Mouse (Mus musculus) kidney, embryonic 16.5 days (tissue): ENCODE measurements at regions not wholly inside any gene's neighbourhood (a gene's known extent, or its start where the extent isn't known, plus 50 kb on each side); places are given as distances from the start of the nearest gene placed in this dataset.

ENCODE experiments used
- ATAC-seq: fragments of 200-750 bp; cut with Nextera tagmentation; 2 replicates; pipeline ENCODE4 v1.8.0; 2017; ENCODE audit warnings: moderate TSS enrichment; ENCODE audit not compliant: low FRiP score, low TSS enrichment
- H3K27ac ChIP-seq: fragments of 300-500 bp; sonication (generic); 2 replicates; pipeline ENCODE4 v1.5.1; 2014; ENCODE audit warnings: low read length
- H3K27me3 ChIP-seq: fragments of 300-500 bp; sonication (generic); 2 replicates; pipeline ENCODE4 v1.6.1; 2014; ENCODE audit warnings: low read length, control low read depth, mixed read lengths; ENCODE audit not compliant: insufficient read depth
- H3K36me3 ChIP-seq: fragments of 300-500 bp; sonication (generic); 2 replicates; pipeline ENCODE4 v1.6.1; 2014; ENCODE audit warnings: low read length, control low read depth, mixed read lengths; ENCODE audit not compliant: insufficient read depth
- H3K4me1 ChIP-seq: fragments of 300-500 bp; sonication (generic); 2 replicates; pipeline ENCODE4 v1.6.1; 2014; ENCODE audit warnings: low read length, control low read depth, mixed read lengths; ENCODE audit not compliant: insufficient read depth
- H3K4me2 ChIP-seq: fragments of 300-500 bp; sonication (generic); replicated peaks from 2 replicates; pipeline ENCODE4 v1.6.1; 2014; ENCODE audit warnings: low read depth, low read length
- H3K4me3 ChIP-seq: fragments of 300-500 bp; sonication (generic); 2 replicates; pipeline ENCODE4 v1.5.1; 2014; ENCODE audit warnings: mild to moderate bottlenecking, low read length
- H3K9ac ChIP-seq: fragments of 300-500 bp; sonication (generic); replicated peaks from 2 replicates; pipeline ENCODE4 v1.6.1; 2014; ENCODE audit warnings: low read length
- H3K9me3 ChIP-seq: fragments of 300-500 bp; sonication (generic); 2 replicates; pipeline ENCODE4 v1.6.1; 2016; ENCODE audit warnings: low read length, control low read depth
- WGBS: fragments of 180-500 bp; shearing (Covaris S2); extraction: QIAGEN DNeasy Blood & Tissue Kit; methylation state at CpG from one replicate; pipeline ENCODE4 v1.1.7; 2014; 5-methylcytosine and 5-hydroxymethylcytosine counted together

DNA sequence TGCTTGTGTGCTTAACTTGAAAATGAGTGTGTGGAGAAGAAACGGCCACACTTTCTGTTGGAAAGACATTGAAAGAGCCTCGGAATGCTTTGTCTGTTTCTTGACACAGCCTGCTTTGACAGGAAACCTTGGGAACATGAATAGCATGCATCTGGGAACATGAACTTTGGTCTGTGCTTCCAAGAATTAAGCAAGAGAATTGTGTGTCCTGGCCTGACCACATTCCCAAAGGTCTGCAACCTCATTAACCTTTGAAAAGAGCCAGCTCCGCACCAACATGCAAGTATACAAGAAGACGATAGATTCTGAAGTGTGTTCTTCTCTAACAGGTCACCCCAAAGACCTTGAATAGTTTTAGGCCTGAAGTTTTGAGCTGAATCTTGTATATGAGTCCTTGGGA is 309.7 kb upstream of the Fam92a start:
- Histone ChIP-seq H3K9ac (no peak overlapping the region), H3K27me3 (no peaks in the 10 kb centered on the region), H3K4me1 (no peaks in the 10 kb centered on the region), H3K4me3 (no peak overlapping the region), H3K9me3 (no peaks in the 10 kb centered on the region), H3K27ac (no peak overlapping the region), H3K36me3 (no peaks in the 10 kb centered on the region), H3K4me2 (no peak overlapping the region)
- ATAC-seq = no peak
- WGBS = 70% methylated on average over 4 of the region's 4 CpGs

DNA sequence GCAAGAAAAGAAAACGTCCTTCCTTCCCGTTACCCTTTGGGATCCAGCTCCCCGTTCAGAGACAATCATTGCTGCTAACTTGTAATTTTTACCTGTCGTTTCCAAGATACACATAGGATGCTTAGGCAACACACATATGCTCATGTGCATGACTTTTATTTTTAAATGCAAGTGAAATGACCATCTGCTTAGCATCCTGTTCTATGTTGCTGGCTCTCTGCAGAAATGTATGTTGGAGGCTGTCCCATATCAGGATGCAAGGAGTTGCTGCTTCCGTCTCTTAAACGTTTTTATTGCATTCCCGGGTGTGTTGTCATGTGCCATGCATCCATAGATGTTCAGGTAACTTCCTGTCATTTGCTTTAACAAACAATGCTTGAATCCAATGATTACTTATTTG is 304.9 kb upstream of the Fam92a start:
- WGBS = 82% methylated on average over 7 of the region's 7 CpGs

DNA sequence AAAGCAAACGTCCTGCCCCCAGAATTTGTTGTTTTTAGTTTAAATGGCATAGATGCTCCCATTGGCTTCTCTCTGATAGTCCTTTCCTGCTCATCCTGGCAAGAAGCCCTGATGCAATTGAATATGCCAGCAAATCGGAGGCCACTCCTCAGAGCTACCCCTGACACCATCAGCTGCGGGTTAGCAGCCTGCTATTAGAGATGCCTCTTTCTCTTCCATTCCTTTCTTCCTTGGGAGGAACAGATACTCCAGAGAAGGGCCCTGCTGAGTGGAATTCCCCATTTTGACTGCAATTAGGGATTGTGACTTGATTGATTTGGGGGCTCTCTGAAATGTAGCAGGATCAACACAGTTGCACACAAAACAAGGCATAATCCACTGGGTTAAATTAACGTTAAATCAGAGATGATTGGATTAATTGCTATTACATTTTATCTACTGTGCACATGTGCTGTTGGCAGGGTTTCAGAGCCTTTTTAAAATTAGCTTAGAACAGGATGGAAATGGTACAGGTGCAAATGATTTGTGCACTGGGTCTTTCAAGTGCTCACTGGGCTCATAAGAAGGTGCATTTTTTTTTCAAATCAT is 303.3 kb upstream of the Fam92a start:
- 64% methylated on average over 4 of the region's 4 CpGs for WGBS
- H3K9ac ChIP-seq = no peak overlapping the region

More for the DNA sequence above, 304.9 kb upstream of the Fam92a start:
- Histone ChIP-seq H3K4me2 (no peak overlapping the region), H3K4me3 (no peak overlapping the region), H3K36me3 (no peaks in the 10 kb centered on the region), H3K27ac (no peak overlapping the region), H3K4me1 (no peaks in the 10 kb centered on the region), H3K9me3 (no peaks in the 10 kb centered on the region), H3K27me3 (no peaks in the 10 kb centered on the region), H3K9ac (no peak overlapping the region)
- ATAC-seq = no peak

DNA sequence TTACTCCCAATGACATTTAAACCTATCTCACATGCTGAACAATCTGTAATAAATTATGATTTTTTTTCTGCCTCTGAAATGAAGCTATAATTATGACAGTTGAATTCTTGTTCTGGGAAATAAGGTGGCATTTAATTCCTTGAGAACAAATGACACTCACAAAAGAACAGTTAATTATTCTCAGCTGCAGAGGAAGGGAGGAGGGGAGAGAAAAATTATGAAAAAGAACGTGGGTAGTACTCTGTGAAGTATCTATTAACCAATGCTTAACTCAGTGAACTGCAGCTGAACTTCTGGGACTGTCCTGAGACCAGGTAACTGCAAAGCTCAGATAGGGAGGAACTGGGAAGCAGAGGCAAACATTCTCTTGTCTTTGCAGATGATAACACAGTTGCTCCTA is 302.6 kb upstream of the Fam92a start:
- no peak overlapping the region for H3K4me2 ChIP-seq
- H3K9me3 ChIP-seq = no peaks in the 10 kb centered on the region
- WGBS = 22% methylated on average over 1 of the region's 1 CpGs
- no peak overlapping the region for H3K9ac ChIP-seq
- no peak overlapping the region for H3K27ac ChIP-seq
- no peaks in the 10 kb centered on the region for H3K36me3 ChIP-seq
- ATAC-seq = no peak
- H3K4me1 ChIP-seq = no peaks in the 10 kb centered on the region
- no peak overlapping the region for H3K4me3 ChIP-seq
- no peaks in the 10 kb centered on the region for H3K27me3 ChIP-seq

More for the DNA sequence above, 303.3 kb upstream of the Fam92a start:
- Histone ChIP-seq H3K27ac (no peak overlapping the region), H3K4me1 (no peaks in the 10 kb centered on the region), H3K36me3 (no peaks in the 10 kb centered on the region), H3K4me3 (no peak overlapping the region), H3K4me2 (no peak overlapping the region), H3K9me3 (no peaks in the 10 kb centered on the region), H3K27me3 (no peaks in the 10 kb centered on the region)
- no peak for ATAC-seq

GRCm38 (mm10) chr4:12461701-12462100 is 289.9 kb upstream of the Fam92a start:
- H3K27me3 ChIP-seq = no peaks in the 10 kb centered on the region
- no peak overlapping the region for H3K4me2 ChIP-seq
- no peak overlapping the region for H3K27ac ChIP-seq
- WGBS = 75% methylated on average over 2 of the region's 2 CpGs
- no peaks in the 10 kb centered on the region for H3K9me3 ChIP-seq
- H3K4me3 ChIP-seq = no peak overlapping the region
- H3K4me1 ChIP-seq = 0 out of 2 replicates have a peak, but pooled peaks cover 2% of the 10 kb centered on the region
- H3K9ac ChIP-seq = no peak overlapping the region
- H3K36me3 ChIP-seq = no peaks in the 10 kb centered on the region
- no peak for ATAC-seq

GRCm38 (mm10) chr4:12461251-12461650 is 289.4 kb upstream of the Fam92a start:
- H3K36me3 ChIP-seq = no peaks in the 10 kb centered on the region
- no peaks in the 10 kb centered on the region for H3K9me3 ChIP-seq
- WGBS = 53% methylated on average over 4 of the region's 4 CpGs
- no peaks in the 10 kb centered on the region for H3K27me3 ChIP-seq
- 0 out of 2 replicates have a peak, but pooled peaks cover 2% of the 10 kb centered on the region for H3K4me1 ChIP-seq
- H3K9ac ChIP-seq = no peak overlapping the region
- H3K4me2 ChIP-seq = no peak overlapping the region
- H3K4me3 ChIP-seq = no peak overlapping the region
- no peak for ATAC-seq
- no peak overlapping the region for H3K27ac ChIP-seq

DNA sequence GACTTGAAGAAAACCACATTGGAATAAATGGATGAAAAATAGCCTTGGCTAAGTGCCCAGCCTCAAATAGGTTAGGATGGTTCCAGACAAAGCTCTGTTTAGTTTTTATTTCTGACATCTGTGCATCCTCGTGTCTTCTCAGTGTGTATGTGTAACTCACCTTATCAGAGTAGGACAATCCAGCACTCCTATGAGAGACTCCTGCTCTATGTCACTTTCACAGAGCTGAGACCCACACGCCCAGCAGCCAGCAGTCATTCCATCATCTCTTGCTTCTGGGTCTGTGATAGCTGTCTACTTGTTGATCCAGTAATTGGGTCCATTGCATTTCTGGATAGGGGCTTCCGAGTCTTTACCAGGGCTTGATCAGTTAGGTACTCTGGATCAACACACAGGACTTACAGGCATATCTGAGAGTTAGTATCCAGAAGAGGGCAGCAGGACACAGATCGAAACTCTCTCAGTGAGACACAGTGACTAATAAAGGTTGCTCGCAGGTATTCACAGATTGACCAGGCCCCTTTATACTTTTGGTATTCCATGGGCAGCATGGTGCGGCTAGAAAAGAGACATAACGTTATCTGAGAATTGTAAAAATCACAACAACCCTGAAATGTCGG is 286.3 kb upstream of the Fam92a start:
- Histone ChIP-seq H3K36me3 (no peaks in the 10 kb centered on the region), H3K4me2 (no peak overlapping the region), H3K27me3 (no peaks in the 10 kb centered on the region), H3K4me1 (0 out of 2 replicates have a peak, but pooled peaks cover 2% of the 10 kb centered on the region), H3K9ac (no peak overlapping the region), H3K9me3 (no peaks in the 10 kb centered on the region), H3K27ac (no peak overlapping the region), H3K4me3 (no peak overlapping the region)
- no peak for ATAC-seq
- 76% methylated on average over 8 of the region's 8 CpGs for WGBS

DNA sequence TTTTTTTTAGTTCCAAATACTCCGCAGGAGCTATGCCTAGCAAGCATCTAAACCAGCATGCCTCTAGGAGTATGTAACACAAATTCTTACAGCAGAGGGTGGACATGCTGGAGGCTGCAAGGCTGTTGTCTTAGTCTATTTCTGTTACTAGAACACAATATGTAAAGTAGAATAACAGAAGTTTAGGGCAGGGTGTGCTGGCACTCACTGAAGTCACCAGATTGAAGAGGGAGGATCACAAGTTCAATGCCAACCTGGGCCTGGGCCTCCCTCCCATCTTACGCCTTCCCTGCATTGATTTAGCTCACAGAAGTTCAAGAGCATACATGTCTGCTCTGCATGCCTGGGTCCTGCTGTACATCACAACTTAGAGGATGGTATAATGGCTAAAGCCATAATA is 280.3 kb upstream of the Fam92a start:
- Histone ChIP-seq H3K4me3 (no peak overlapping the region), H3K27ac (no peak overlapping the region), H3K4me1 (no peaks in the 10 kb centered on the region), H3K4me2 (no peak overlapping the region), H3K9ac (no peak overlapping the region), H3K27me3 (no peaks in the 10 kb centered on the region), H3K36me3 (no peaks in the 10 kb centered on the region), H3K9me3 (no peaks in the 10 kb centered on the region; the same call in 1 of the 2 replicates)
- 95% methylated on average over 2 of the region's 2 CpGs for WGBS
- ATAC-seq = no peak

GRCm38 (mm10) chr4:12425507-12425906 is 253.7 kb upstream of the Fam92a start:
- no peak for ATAC-seq
- Histone ChIP-seq H3K9me3 (no peaks in the 10 kb centered on the region), H3K27ac (no peak overlapping the region), H3K27me3 (no peaks in the 10 kb centered on the region), H3K36me3 (no peaks in the 10 kb centered on the region), H3K4me1 (no peaks in the 10 kb centered on the region), H3K4me3 (no peak overlapping the region), H3K4me2 (no peak overlapping the region), H3K9ac (no peak overlapping the region)
- 38% methylated on average over 3 of the region's 3 CpGs for WGBS

DNA sequence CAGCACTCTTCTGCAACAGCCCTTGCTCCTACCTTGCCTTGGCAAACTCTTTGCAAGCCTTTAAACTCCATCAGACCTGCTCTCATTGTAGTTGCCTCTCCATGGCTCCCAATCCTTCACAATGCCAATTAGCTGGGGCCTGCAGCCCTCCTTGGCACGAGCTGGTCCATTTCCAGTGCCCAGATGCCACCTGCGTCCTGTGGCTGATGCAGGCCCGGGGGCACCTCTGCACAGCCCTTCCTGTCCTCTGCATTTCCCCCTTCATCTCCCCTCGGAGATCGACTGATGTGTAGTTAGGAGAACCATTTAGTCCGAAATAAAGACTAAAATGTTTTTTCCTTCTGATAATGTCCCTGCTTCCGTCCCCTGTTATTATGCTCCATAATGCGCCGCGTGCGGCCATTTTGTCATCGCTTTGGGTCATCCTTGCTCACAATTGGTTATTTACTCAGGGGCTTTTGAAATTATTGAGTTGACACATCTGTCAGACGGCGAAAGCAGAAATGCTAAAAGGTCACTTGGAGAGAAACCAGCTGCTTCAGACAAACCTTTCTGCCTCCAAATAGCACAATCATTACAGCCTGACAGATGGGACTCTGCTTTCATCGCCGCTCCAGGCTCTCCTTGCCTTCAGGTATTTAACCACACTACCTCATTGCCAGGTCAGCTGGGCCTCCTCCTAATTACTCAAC is 250.0 kb upstream of the Fam92a start:
- 67% methylated on average over 16 of the region's 16 CpGs for WGBS
- no peaks in the 10 kb centered on the region for H3K4me1 ChIP-seq

More for the DNA sequence above, 250.0 kb upstream of the Fam92a start:
- H3K4me3 ChIP-seq = no peak overlapping the region
- no peak overlapping the region for H3K4me2 ChIP-seq
- H3K27me3 ChIP-seq = no peaks in the 10 kb centered on the region
- H3K9me3 ChIP-seq = no peaks in the 10 kb centered on the region
- no peak overlapping the region for H3K9ac ChIP-seq
- no peak for ATAC-seq
- H3K36me3 ChIP-seq = no peaks in the 10 kb centered on the region
- no peak overlapping the region for H3K27ac ChIP-seq
